Mouse (Mus musculus): ENCODE data around the gene Slc30a4. TPM values are rescaled to one million over a fixed set of nuclear protein-coding genes. Genes with fewer than 3 reads are reported as not detected.

Slc30a4 gene
- polyA plus RNA-seq, 1 experiment from 2014 or later, result 6.5 TPM

DNA sequence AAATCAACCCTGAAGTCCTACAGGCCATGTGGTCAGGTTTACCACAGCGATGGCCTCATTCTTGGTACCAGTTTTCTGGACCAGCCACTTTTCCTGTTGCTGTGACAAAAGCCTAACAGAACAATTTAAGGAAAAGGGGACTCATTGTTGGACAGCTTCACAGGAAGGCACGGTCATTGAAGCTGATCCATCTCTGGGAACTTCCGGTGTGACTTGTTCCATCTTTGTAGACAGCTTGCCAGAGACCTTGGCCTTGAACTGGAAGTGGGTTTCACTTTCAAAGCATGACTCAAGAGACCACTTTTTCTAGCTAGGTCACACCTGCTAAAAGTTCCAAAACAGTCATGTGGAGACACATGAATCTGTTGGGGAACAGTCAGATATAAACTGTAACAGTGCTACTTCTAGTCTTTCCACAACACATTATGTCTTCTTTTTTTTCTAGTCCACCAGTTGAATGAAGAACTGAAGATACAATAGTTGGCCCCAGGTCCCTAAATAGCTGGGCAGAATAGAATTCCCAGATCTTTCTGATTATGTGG, 13.9 kb upstream of the Slc30a4 start:
- no peaks in the 10 kb centered on the region for H3K36me3 ChIP-seq (ENCODE audit: control insufficient read depth, insufficient read depth, low read length)
- no peak overlapping the region for H3K9ac ChIP-seq (ENCODE audit: low read depth, low read length)
- H3K4me3 ChIP-seq (ENCODE audit: low read depth, low read length), result no peak overlapping the region
- no peak overlapping the region for H3K4me2 ChIP-seq (ENCODE audit: low read length)
- WGBS, result 87% methylated on average over 3 of the region's 3 CpGs
- H3K27ac ChIP-seq (ENCODE audit: low read length), result no peak overlapping the region
- no peak for ATAC-seq
- no peaks in the 10 kb centered on the region for H3K4me1 ChIP-seq (ENCODE audit: control insufficient read depth, insufficient read depth, low read length)
- no peaks in the 10 kb centered on the region for H3K27me3 ChIP-seq (ENCODE audit: control insufficient read depth, insufficient read depth, low read depth, low read length)
- no peaks in the 10 kb centered on the region for H3K9me3 ChIP-seq (replicated peaks; ENCODE audit: control insufficient read depth, low read length, poor library complexity, severe bottlenecking)

DNA sequence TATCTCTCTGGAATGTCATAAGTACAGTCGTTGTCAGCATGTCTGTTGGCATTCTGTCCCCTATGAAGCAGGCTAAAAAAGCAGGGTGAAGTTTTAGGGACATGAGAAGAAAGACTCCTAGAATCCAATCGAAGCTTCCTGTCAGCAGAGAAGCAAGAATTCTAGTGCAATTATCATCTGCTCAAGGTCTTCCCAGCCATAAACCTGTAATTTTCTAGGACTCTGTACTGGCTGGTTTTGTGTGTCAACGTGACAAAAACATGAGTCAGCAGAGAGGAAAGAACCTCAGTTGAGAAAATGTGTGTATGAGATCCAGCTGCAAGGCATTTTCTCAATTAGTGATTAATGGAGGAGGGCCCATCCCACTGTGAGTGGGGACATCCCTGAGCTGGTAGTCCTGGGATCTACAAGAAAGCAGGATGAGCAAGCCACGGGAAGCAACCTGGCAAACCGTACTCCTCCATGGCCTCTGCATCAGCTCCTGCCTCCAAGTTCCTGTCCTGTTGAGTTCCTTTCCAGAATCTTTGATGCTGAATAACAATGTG, 12.8 kb upstream of the Slc30a4 start:
- Histone ChIP-seq H3K9ac (ENCODE audit: low read depth, low read length) (no peak overlapping the region), H3K27ac (ENCODE audit: low read length) (no peak overlapping the region), H3K36me3 (ENCODE audit: control insufficient read depth, insufficient read depth, low read length) (no peaks in the 10 kb centered on the region), H3K4me3 (ENCODE audit: low read depth, low read length) (no peak overlapping the region), H3K9me3 (replicated peaks; ENCODE audit: control insufficient read depth, low read length, poor library complexity, severe bottlenecking) (no peaks in the 10 kb centered on the region), H3K4me2 (ENCODE audit: low read length) (no peak overlapping the region), H3K4me1 (ENCODE audit: control insufficient read depth, insufficient read depth, low read length) (no peaks in the 10 kb centered on the region), H3K27me3 (ENCODE audit: control insufficient read depth, insufficient read depth, low read depth, low read length) (no peaks in the 10 kb centered on the region)
- ATAC-seq, result no peak
- 72% methylated on average over 5 of the region's 5 CpGs for WGBS

DNA sequence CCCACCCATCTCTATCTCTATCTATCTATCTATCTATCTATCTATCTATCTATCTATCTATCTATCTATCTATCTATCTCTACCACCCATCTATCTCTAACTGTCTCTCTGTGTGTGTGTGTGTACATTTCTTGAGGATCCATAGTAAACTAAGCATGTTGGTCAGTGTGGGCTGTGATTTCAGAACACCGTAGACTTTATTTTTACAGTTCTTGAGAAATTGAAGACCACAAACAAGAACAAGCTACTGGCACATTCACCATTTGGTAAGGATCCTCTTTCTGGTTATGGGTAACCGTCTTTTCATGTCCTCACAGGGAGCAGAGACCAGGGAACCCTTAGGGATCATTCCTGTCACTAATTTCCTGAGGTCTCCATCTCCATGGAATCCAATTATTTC, 10.4 kb upstream of the Slc30a4 start:
- Histone ChIP-seq H3K27ac (ENCODE audit: low read length) (no peak overlapping the region), H3K4me3 (ENCODE audit: low read depth, low read length) (no peak overlapping the region), H3K36me3 (ENCODE audit: control insufficient read depth, insufficient read depth, low read length) (no peaks in the 10 kb centered on the region), H3K27me3 (ENCODE audit: control insufficient read depth, insufficient read depth, low read depth, low read length) (no peaks in the 10 kb centered on the region), H3K4me1 (ENCODE audit: control insufficient read depth, insufficient read depth, low read length) (no peaks in the 10 kb centered on the region), H3K9ac (ENCODE audit: low read depth, low read length) (no peak overlapping the region), H3K4me2 (ENCODE audit: low read length) (no peak overlapping the region), H3K9me3 (replicated peaks; ENCODE audit: control insufficient read depth, low read length, poor library complexity, severe bottlenecking) (no peaks in the 10 kb centered on the region)
- WGBS, result 81% methylated on average over 2 of the region's 2 CpGs
- ATAC-seq, result no peak

GRCm38 (mm10) chr2:122711911-122712310, 9.4 kb upstream of the Slc30a4 start:
- Histone ChIP-seq H3K9me3 (replicated peaks; ENCODE audit: control insufficient read depth, low read length, poor library complexity, severe bottlenecking) (no peaks in the 10 kb centered on the region), H3K4me1 (ENCODE audit: control insufficient read depth, insufficient read depth, low read length) (no peaks in the 10 kb centered on the region), H3K27me3 (ENCODE audit: control insufficient read depth, insufficient read depth, low read depth, low read length) (no peaks in the 10 kb centered on the region), H3K27ac (ENCODE audit: low read length) (no peak overlapping the region), H3K4me3 (ENCODE audit: low read depth, low read length) (no peak overlapping the region), H3K4me2 (ENCODE audit: low read length) (no peak overlapping the region), H3K9ac (ENCODE audit: low read depth, low read length) (no peak overlapping the region), H3K36me3 (ENCODE audit: control insufficient read depth, insufficient read depth, low read length) (no peaks in the 10 kb centered on the region)
- ATAC-seq, result no peak
- 81% methylated on average over 3 of the region's 3 CpGs for WGBS

- Histone ChIP-seq H3K4me2 (ENCODE audit: low read length) (no peak overlapping the region), H3K9ac (ENCODE audit: low read depth, low read length) (no peak overlapping the region), H3K4me1 (ENCODE audit: control insufficient read depth, insufficient read depth, low read length) (no peaks in the 10 kb centered on the region), H3K27me3 (ENCODE audit: control insufficient read depth, insufficient read depth, low read depth, low read length) (no peaks in the 10 kb centered on the region), H3K4me3 (ENCODE audit: low read depth, low read length) (no peak overlapping the region), H3K9me3 (replicated peaks; ENCODE audit: control insufficient read depth, low read length, poor library complexity, severe bottlenecking) (no peaks in the 10 kb centered on the region), H3K27ac (ENCODE audit: low read length) (no peak overlapping the region), H3K36me3 (ENCODE audit: control insufficient read depth, insufficient read depth, low read length) (no peaks in the 10 kb centered on the region)
- no peak for ATAC-seq
- 85% methylated on average over 1 of the region's 1 CpGs for WGBS
Observed at GRCm38 (mm10) chr2:122709156-122709555, 6.7 kb upstream of the Slc30a4 start.

DNA sequence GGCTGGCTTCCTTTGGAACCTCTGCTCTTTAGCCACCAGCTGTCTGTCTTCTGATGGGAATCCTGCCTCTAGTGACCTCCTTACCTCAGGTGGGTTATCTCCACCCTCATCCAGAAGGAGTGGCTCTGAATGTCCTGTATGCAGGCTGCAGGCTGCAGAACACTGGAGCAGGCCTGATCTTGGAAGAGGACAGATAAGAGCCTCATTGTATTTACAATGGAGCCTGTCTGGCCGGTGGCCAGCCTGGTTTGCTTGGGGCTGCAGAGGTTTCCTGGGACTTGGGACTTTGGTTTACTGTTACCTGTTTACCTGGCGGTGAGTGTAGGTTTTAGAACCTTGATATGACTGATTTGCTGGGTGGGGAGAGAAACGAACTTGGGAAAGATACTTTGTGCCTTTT, 5.6 kb upstream of the Slc30a4 start:
- Histone ChIP-seq H3K4me2 (ENCODE audit: low read length) (no peak overlapping the region), H3K9me3 (replicated peaks; ENCODE audit: control insufficient read depth, low read length, poor library complexity, severe bottlenecking) (no peaks in the 10 kb centered on the region), H3K9ac (ENCODE audit: low read depth, low read length) (no peak overlapping the region), H3K27ac (ENCODE audit: low read length) (no peak overlapping the region), H3K4me1 (ENCODE audit: control insufficient read depth, insufficient read depth, low read length) (peaks cover 3% of the 10 kb centered on the region; the same call in 1 of the 2 replicates), H3K27me3 (ENCODE audit: control insufficient read depth, insufficient read depth, low read depth, low read length) (no peaks in the 10 kb centered on the region), H3K36me3 (ENCODE audit: control insufficient read depth, insufficient read depth, low read length) (no peaks in the 10 kb centered on the region), H3K4me3 (ENCODE audit: low read depth, low read length) (no peak overlapping the region)
- WGBS, result 71% methylated on average over 3 of the region's 3 CpGs
- no peak for ATAC-seq

GRCm38 (mm10) chr2:122704572-122704971, 2.1 kb upstream of the Slc30a4 start:
- H3K9ac ChIP-seq (ENCODE audit: low read depth, low read length), result no peak overlapping the region
- 95% methylated on average over 2 of the region's 2 CpGs for WGBS
- ATAC-seq, result no peak
- no peaks in the 10 kb centered on the region for H3K36me3 ChIP-seq (ENCODE audit: control insufficient read depth, insufficient read depth, low read length)
- peaks cover 19% of the 10 kb centered on the region for H3K4me1 ChIP-seq (ENCODE audit: control insufficient read depth, insufficient read depth, low read length)
- no peaks in the 10 kb centered on the region for H3K27me3 ChIP-seq (ENCODE audit: control insufficient read depth, insufficient read depth, low read depth, low read length)
- H3K9me3 ChIP-seq (replicated peaks; ENCODE audit: control insufficient read depth, low read length, poor library complexity, severe bottlenecking), result no peaks in the 10 kb centered on the region
- H3K4me3 ChIP-seq (ENCODE audit: low read depth, low read length), result no peak overlapping the region
- H3K4me2 ChIP-seq (ENCODE audit: low read length), result no peak overlapping the region
- H3K27ac ChIP-seq (ENCODE audit: low read length), result no peak overlapping the region

DNA sequence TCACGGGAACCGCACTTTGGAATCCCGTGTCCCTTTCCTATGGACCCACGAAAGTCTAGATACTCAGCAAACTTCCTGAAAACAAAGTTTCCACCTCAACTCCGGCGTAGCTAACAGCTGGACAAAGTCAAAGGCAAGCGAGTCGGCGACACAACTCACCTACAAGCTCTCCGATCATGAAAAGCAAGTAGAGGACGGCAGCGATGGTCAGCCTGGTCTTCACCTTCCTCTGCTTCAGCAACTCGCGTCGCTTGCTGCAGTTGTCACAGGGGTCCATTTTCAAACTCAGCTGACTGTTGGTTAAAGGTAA, 637 bp downstream of the Slc30a4 start:
- Histone ChIP-seq H3K9me3 (replicated peaks; ENCODE audit: control insufficient read depth, low read length, poor library complexity, severe bottlenecking) (no peaks in the 10 kb centered on the region), H3K4me1 (ENCODE audit: control insufficient read depth, insufficient read depth, low read length) (peaks cover 21% of the 10 kb centered on the region), H3K36me3 (ENCODE audit: control insufficient read depth, insufficient read depth, low read length) (no peaks in the 10 kb centered on the region), H3K27ac (ENCODE audit: low read length) (no peak overlapping the region), H3K27me3 (ENCODE audit: control insufficient read depth, insufficient read depth, low read depth, low read length) (no peaks in the 10 kb centered on the region), H3K9ac (ENCODE audit: low read depth, low read length) (peak overlapping the region; percentile 86), H3K4me2 (ENCODE audit: low read length) (peak overlapping the region; percentile 77), H3K4me3 (ENCODE audit: low read depth, low read length) (peak overlapping the region; percentile 82)
- under 1% methylated on average over 15 of the region's 15 CpGs for WGBS
- 0 out of 2 replicates have a peak, but pooled peaks have one; percentile 1 for ATAC-seq

- 57% methylated on average over 8 of the region's 8 CpGs for WGBS
Observed at GRCm38 (mm10) chr2:122701012-122701411, 1.5 kb downstream of the Slc30a4 start.

More at GRCm38 (mm10) chr2:122701012-122701411, 1.5 kb downstream of the Slc30a4 start:
- Histone ChIP-seq H3K4me2 (ENCODE audit: low read length) (peak overlapping the region; percentile 77), H3K36me3 (ENCODE audit: control insufficient read depth, insufficient read depth, low read length) (no peaks in the 10 kb centered on the region), H3K9ac (ENCODE audit: low read depth, low read length) (0 out of 2 replicates have a peak overlapping the region, but pooled peaks have one; percentile 34), H3K27me3 (ENCODE audit: control insufficient read depth, insufficient read depth, low read depth, low read length) (no peaks in the 10 kb centered on the region), H3K4me1 (ENCODE audit: control insufficient read depth, insufficient read depth, low read length) (peaks cover 21% of the 10 kb centered on the region), H3K9me3 (replicated peaks; ENCODE audit: control insufficient read depth, low read length, poor library complexity, severe bottlenecking) (no peaks in the 10 kb centered on the region), H3K4me3 (ENCODE audit: low read depth, low read length) (peak overlapping the region; percentile 82), H3K27ac (ENCODE audit: low read length) (no peak overlapping the region)
- no peak for ATAC-seq
